Mouse (Mus musculus) liver, embryonic 11.5 days (tissue): Measurements from ENCODE around the gene Sirt4. TPM values are rescaled to one million over a fixed set of nuclear protein-coding genes. Genes with fewer than 3 reads are reported as not detected.

Experiments used
- ATAC-seq: fragments of 200-750 bp; cut with Nextera tagmentation; replicated peaks from 2 replicates; pipeline ENCODE4 v1.8.0; 2017; ENCODE audit warnings: moderate number of reproducible peaks, mild to moderate bottlenecking, moderate TSS enrichment, moderate library complexity; ENCODE audit not compliant: low FRiP score
- DNase-seq: peaks from one replicate; pipeline ENCODE4 v3.0.0-alpha.2; 2017; ENCODE audit warnings: low spot score
- H3K27ac ChIP-seq: fragments of 300-500 bp; sonication (generic); 2 replicates; pipeline ENCODE4 v1.5.1; 2014; ENCODE audit warnings: mild to moderate bottlenecking, low read depth, low read length, control low read depth
- H3K27me3 ChIP-seq: fragments of 300-500 bp; sonication (generic); replicated peaks from 2 replicates; pipeline ENCODE4 v1.6.1; 2014; ENCODE audit warnings: low read length, mixed read lengths; ENCODE audit not compliant: control insufficient read depth, insufficient read depth
- H3K36me3 ChIP-seq: fragments of 300-500 bp; sonication (generic); 2 replicates; pipeline ENCODE4 v1.6.1; 2014; ENCODE audit warnings: mild to moderate bottlenecking, low read length, moderate library complexity, mixed read lengths; ENCODE audit not compliant: control insufficient read depth, insufficient read depth
- H3K4me1 ChIP-seq: fragments of 300-500 bp; sonication (generic); replicated peaks from 2 replicates; pipeline ENCODE4 v1.6.1; 2014; ENCODE audit warnings: low read length, mixed read lengths; ENCODE audit not compliant: control insufficient read depth, insufficient read depth
- H3K4me2 ChIP-seq: fragments of 300-500 bp; sonication (generic); 2 replicates; pipeline ENCODE4 v1.6.1; 2014; ENCODE audit warnings: mild to moderate bottlenecking, control low read depth, moderate library complexity
- H3K4me3 ChIP-seq: fragments of 300-500 bp; sonication (generic); 2 replicates; pipeline ENCODE4 v1.5.1; 2014; ENCODE audit warnings: low read depth, low read length, control low read depth
- H3K9ac ChIP-seq: fragments of 300-500 bp; sonication (generic); 2 replicates; pipeline ENCODE4 v1.6.1; 2014; ENCODE audit warnings: low read depth, low read length, control low read depth
- H3K9me3 ChIP-seq: fragments of 300-500 bp; sonication (generic); 2 replicates; pipeline ENCODE4 v1.6.1; 2016; ENCODE audit warnings: low read length, inconsistent platforms, mixed read lengths; ENCODE audit not compliant: control insufficient read depth
- WGBS: fragments of 180-500 bp; shearing (Covaris S2); extraction: QIAGEN DNeasy Blood & Tissue Kit; methylation state at CpG from one replicate; pipeline ENCODE4 v1.1.7; 2014; 5-methylcytosine and 5-hydroxymethylcytosine counted together
- polyA plus RNA-seq: library from polyadenylated mRNA; unstranded; fragments of >200 nt; fragmentation: Nextera tagmentation; extraction: Ambion mirVana; gene quantifications from 2 replicates; pipeline ENCODE4 v1.2.1, GENCODE M21; 2014

Sirt4 gene
- polyA plus RNA-seq, 1 experiment from 2014 or later = 14.8 TPM

- H3K9ac ChIP-seq = no peak overlapping the region
- ATAC-seq = no peak
- DNase-seq = no peak
- 0 out of 2 replicates have a peak, but pooled peaks cover 3% of the 10 kb centered on the region for H3K27me3 ChIP-seq
- H3K36me3 ChIP-seq = no peaks in the 10 kb centered on the region
- H3K9me3 ChIP-seq = no peaks in the 10 kb centered on the region
- H3K4me1 ChIP-seq = peaks cover 6% of the 10 kb centered on the region
- WGBS = 42% methylated on average over 6 of the region's 6 CpGs
- H3K4me3 ChIP-seq = no peak overlapping the region
- H3K27ac ChIP-seq = no peak overlapping the region
- H3K4me2 ChIP-seq = no peak overlapping the region; the same call in 1 of the 2 replicates
Measured at GRCm38 (mm10) chr5:115483385-115483784, 1.1 kb downstream of the Sirt4 start.

- Histone ChIP-seq H3K4me2 (no peak overlapping the region), H3K9ac (no peak overlapping the region), H3K4me1 (peaks cover 6% of the 10 kb centered on the region; the same call in 1 of the 2 replicates), H3K27me3 (0 out of 2 replicates have a peak, but pooled peaks cover 3% of the 10 kb centered on the region), H3K36me3 (no peaks in the 10 kb centered on the region), H3K9me3 (no peaks in the 10 kb centered on the region), H3K4me3 (no peak overlapping the region), H3K27ac (no peak overlapping the region)
- ATAC-seq (no peak), DNase-seq (no peak)
- 56% methylated on average over 38 of the region's 38 CpGs for WGBS
Measured at GRCm38 (mm10) chr5:115482390-115483265, 1.9 kb downstream of the Sirt4 start.

DNA sequence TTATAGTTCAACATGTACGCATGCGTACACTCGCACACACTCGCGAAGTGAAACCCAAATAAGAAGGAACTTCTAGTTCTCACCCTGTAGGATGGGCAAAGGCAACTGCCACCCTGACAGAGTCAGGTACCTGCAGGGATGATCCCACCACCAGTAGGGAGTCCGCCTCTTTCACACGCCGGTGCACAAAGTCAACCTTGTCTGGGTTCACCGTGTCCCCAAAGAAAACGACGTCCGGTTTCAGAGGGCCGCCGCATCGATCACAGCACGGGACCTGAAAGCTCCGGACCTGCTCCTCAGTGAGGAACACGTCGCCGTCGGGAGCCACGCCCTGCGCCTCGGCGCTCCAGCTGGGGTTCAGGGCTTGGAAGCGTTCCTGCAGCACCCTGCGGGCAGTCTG is 4.4 kb downstream of the Sirt4 start:
- Histone ChIP-seq H3K4me1 (peaks cover 11% of the 10 kb centered on the region), H3K27ac (no peak overlapping the region), H3K9ac (0 out of 2 replicates have a peak overlapping the region, but pooled peaks have one; percentile 30), H3K9me3 (no peaks in the 10 kb centered on the region), H3K4me3 (peak overlapping the region; percentile 27), H3K36me3 (no peaks in the 10 kb centered on the region), H3K27me3 (0 out of 2 replicates have a peak, but pooled peaks cover 3% of the 10 kb centered on the region), H3K4me2 (peak overlapping the region; percentile 56)
- ATAC-seq = no peak
- 23% methylated on average over 27 of the region's 27 CpGs for WGBS
- DNase-seq = no peak

GRCm38 (mm10) chr5:115479561-115479960 is 5.0 kb downstream of the Sirt4 start:
- Histone ChIP-seq H3K9ac (no peak overlapping the region), H3K4me1 (peaks cover 8% of the 10 kb centered on the region), H3K36me3 (no peaks in the 10 kb centered on the region), H3K4me2 (peak overlapping the region; percentile 56; the same call in 1 of the 2 replicates), H3K27ac (no peak overlapping the region), H3K27me3 (0 out of 2 replicates have a peak, but pooled peaks cover 3% of the 10 kb centered on the region), H3K9me3 (no peaks in the 10 kb centered on the region), H3K4me3 (no peak overlapping the region)
- WGBS = 58% methylated on average over 15 of the region's 15 CpGs
- ATAC-seq (no peak), DNase-seq (no peak)

GRCm38 (mm10) chr5:115476107-115476727 is 8.3 kb downstream of the Sirt4 start:
- peak overlapping the region; percentile 59 for H3K4me2 ChIP-seq
- peaks cover 7% of the 10 kb centered on the region; the same call in 1 of the 2 replicates for H3K27me3 ChIP-seq
- H3K27ac ChIP-seq = no peak overlapping the region
- 36% methylated on average over 12 of the region's 12 CpGs for WGBS
- H3K9ac ChIP-seq = no peak overlapping the region
- no peaks in the 10 kb centered on the region for H3K9me3 ChIP-seq
- H3K4me3 ChIP-seq = peak overlapping the region; percentile 35
- no peaks in the 10 kb centered on the region for H3K36me3 ChIP-seq
- DNase-seq (no peak), ATAC-seq (peak; percentile 14; the same call in 1 of the 2 replicates)
- H3K4me1 ChIP-seq = peaks cover 8% of the 10 kb centered on the region

DNA sequence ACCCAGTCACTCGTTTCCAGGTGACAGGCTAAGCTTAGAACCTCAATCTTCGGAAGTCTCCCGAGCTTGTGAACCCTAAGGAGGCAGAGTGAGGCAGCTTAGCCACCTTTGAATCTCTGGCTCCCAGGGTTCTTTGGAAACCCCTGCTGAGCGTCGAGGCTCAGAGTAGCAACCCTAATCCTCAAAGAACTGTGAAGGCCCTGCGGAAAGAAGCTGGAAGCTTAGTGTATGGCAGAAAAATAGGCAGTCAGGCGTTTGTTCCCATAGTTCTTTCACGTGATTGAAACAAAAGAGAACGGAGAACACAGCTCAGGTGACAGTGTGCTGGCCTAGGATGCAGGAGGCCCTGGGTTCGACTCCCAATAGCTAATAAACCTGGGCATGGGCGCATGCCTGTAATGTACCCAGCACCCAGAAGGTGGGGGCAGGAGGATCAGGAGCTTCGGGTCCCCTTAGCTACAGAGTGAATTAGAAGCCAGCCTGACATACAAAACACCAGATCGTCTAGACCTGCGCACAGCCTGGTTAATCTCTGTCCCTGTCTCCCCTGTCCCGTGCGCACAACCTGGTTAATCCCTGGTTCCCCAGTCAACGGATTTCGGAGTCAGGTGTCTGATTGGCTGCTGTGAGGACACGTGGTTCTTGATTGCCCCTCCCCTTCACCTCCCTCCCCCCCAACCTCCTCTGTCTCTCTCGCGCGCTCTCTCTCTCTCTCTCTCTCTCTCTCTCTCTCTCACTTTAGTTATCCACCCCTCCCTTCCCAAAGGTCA is 9.0 kb downstream of the Sirt4 start:
- Histone ChIP-seq H3K4me3 (peak overlapping the region; percentile 35), H3K9ac (0 out of 2 replicates have a peak overlapping the region, but pooled peaks have one; percentile 44), H3K4me2 (peak overlapping the region; percentile 59), H3K4me1 (peaks cover 12% of the 10 kb centered on the region), H3K27ac (no peak overlapping the region), H3K9me3 (no peaks in the 10 kb centered on the region), H3K36me3 (no peaks in the 10 kb centered on the region), H3K27me3 (peaks cover 7% of the 10 kb centered on the region; the same call in 1 of the 2 replicates)
- 13% methylated on average over 22 of the region's 22 CpGs for WGBS
- ATAC-seq = peak; percentile 72; the same call in 1 of the 2 replicates
- DNase-seq = peak; percentile 63

GRCm38 (mm10) chr5:115474174-115474828 is 10.2 kb downstream of the Sirt4 start:
- Histone ChIP-seq H3K27me3 (peaks cover 4% of the 10 kb centered on the region; the same call in 1 of the 2 replicates), H3K9ac (no peak overlapping the region), H3K4me3 (no peak overlapping the region), H3K4me1 (peaks cover 9% of the 10 kb centered on the region), H3K9me3 (no peaks in the 10 kb centered on the region), H3K4me2 (peak overlapping the region; percentile 31; the same call in 1 of the 2 replicates), H3K36me3 (no peaks in the 10 kb centered on the region), H3K27ac (no peak overlapping the region)
- no peak for ATAC-seq
- no peak for DNase-seq
- 60% methylated on average over 22 of the region's 22 CpGs for WGBS

- H3K4me2 ChIP-seq = no peak overlapping the region
- H3K36me3 ChIP-seq = no peaks in the 10 kb centered on the region
- DNase-seq (no peak), ATAC-seq (no peak)
- no peak overlapping the region for H3K9ac ChIP-seq
- no peak overlapping the region for H3K27ac ChIP-seq
- no peaks in the 10 kb centered on the region for H3K9me3 ChIP-seq
- WGBS = 72% methylated on average over 10 of the region's 10 CpGs
- peaks cover 9% of the 10 kb centered on the region for H3K4me1 ChIP-seq
- no peak overlapping the region for H3K4me3 ChIP-seq
- peaks cover 4% of the 10 kb centered on the region; the same call in 1 of the 2 replicates for H3K27me3 ChIP-seq
Measured at GRCm38 (mm10) chr5:115473191-115473590, 11.3 kb downstream of the Sirt4 start.
